Mouse (Mus musculus): ENCODE results near the gene Il33. TPM values are rescaled to one million over a fixed set of nuclear protein-coding genes. Genes with fewer than 3 reads are reported as not detected.

Gene Il33
- polyA plus RNA-seq, 1 experiment: 11.3 TPM

DNA sequence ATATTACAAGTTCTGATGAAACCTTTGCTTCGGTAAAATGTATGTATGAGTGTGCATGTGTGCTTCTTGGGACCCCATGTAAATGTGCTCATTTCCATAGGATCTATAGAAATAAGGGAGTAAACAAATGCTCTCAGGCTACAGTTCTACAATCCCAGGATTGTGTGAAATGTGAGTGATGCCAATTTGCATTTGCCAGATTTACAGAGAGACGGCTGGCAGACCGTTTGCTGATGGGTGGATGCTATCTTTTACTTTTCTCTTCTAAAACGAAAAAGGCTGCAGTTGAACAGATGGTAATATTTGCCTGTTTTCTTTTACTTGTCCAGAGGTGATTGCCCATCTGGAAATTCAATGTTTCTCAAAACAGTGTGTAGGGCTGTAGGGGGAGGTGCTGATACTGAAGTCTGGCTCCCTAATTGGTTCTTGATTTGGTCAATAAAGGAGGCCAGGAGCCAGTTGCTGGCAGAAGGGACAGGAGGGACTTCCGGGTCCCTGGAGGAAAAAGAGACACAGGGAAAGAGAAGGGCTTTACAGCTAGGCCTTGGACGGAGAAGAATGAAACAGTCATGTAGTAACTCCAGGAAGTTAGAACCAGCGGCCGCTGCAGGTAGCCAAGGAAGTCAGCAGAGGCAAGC is 54.7 kb downstream of the Il33 start:
- Histone ChIP-seq H3K4me1 (ENCODE audit: control insufficient read depth, insufficient read depth, low read length) (no peaks in the 10 kb centered on the region; the same call in 1 of the 2 replicates), H3K27ac (ENCODE audit: insufficient read depth, low read length) (no peak overlapping the region), H3K4me3 (ENCODE audit: insufficient read depth, low read length) (no peak overlapping the region)
- TF ChIP-seq CTCF (IDR thresholded peaks at IDR 0.05; ENCODE audit: borderline replicate concordance, insufficient read depth, low read length): no peak
- no peak for TF ChIP-seq POLR2A (IDR thresholded peaks at IDR 0.05; ENCODE audit: low read depth, low read length)

DNA sequence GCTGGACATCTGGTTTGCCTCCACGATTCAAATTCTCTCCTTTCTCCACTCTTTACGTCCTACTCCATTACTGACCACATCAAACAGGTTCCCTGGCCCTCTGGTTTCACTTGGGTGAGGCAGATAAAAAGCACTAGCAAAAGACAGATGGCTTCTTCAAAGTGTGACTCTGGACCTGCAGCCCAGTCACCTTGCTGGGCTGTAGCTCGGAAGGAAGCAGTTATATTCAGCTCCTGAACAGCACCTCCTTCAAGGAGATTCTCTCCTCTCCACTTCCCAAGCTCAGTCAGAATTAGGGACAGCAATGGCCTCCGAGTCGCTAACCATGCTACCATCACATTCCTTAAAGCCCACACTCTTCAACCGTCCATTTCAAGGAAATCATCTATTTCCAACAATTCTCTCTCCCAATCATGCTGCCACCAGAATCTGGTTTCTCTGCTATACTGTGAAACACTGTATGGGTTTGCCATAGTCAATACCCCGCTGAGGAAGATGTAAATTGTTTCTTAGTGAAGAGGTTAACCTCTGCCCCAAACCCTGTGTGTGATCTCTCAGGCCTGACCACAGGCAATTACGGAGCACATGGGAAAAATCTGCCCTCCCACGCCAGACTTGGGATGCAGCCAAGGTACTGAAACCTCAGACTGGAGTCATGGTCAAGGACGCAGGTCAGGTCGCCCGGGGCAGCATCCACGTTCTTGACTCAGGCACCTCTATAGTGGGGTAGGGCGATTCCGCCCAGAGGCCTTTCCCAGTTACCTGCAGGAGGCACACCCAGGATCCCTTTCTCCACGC is 59.5 kb downstream of the Il33 start:
- TF ChIP-seq POLR2A (IDR thresholded peaks at IDR 0.05; ENCODE audit: low read depth, low read length) (no peak), CTCF (IDR thresholded peaks at IDR 0.05; ENCODE audit: borderline replicate concordance, insufficient read depth, low read length) (no peak)
- no peak overlapping the region for H3K27ac ChIP-seq (ENCODE audit: insufficient read depth, low read length)
- no peaks in the 10 kb centered on the region; the same call in 1 of the 2 replicates for H3K4me1 ChIP-seq (ENCODE audit: control insufficient read depth, insufficient read depth, low read length)
- H3K4me3 ChIP-seq (ENCODE audit: insufficient read depth, low read length): no peak overlapping the region

DNA sequence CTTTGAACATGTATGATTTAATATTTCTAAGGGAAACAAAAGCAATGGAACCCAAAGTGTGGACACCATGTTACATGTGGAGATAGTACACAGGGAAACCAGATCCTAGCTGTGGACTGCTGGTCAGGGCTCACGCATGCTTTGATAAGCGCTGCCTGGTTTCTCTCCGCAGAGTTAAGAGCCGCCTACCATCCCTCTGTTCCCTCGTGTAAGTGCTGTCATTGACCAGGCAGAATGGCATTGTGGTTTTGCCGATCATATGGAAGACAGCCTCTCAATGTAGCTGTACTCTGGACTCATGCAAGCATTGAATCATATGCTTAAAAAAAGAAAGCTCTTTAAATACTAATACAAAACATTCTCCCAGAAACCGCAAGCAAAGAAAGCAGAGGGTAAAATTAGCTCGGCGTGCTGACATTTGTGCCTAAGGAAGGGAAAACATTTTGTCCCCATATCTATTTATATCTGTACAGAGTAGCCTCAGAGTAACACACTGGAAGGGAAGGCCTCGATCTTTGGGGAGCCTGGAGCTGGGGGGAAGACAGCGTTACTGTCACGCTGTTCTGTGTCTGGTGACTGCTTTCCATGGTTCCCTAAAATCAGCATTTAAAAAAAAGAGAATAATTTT is 61.7 kb downstream of the Il33 start:
- H3K4me3 ChIP-seq (ENCODE audit: insufficient read depth, low read length): no peak overlapping the region
- no peak for TF ChIP-seq CTCF (IDR thresholded peaks at IDR 0.05; ENCODE audit: borderline replicate concordance, insufficient read depth, low read length)
- TF ChIP-seq POLR2A (IDR thresholded peaks at IDR 0.05; ENCODE audit: low read depth, low read length): no peak
- no peaks in the 10 kb centered on the region; the same call in 1 of the 2 replicates for H3K4me1 ChIP-seq (ENCODE audit: control insufficient read depth, insufficient read depth, low read length)
- H3K27ac ChIP-seq (ENCODE audit: insufficient read depth, low read length): no peak overlapping the region

DNA sequence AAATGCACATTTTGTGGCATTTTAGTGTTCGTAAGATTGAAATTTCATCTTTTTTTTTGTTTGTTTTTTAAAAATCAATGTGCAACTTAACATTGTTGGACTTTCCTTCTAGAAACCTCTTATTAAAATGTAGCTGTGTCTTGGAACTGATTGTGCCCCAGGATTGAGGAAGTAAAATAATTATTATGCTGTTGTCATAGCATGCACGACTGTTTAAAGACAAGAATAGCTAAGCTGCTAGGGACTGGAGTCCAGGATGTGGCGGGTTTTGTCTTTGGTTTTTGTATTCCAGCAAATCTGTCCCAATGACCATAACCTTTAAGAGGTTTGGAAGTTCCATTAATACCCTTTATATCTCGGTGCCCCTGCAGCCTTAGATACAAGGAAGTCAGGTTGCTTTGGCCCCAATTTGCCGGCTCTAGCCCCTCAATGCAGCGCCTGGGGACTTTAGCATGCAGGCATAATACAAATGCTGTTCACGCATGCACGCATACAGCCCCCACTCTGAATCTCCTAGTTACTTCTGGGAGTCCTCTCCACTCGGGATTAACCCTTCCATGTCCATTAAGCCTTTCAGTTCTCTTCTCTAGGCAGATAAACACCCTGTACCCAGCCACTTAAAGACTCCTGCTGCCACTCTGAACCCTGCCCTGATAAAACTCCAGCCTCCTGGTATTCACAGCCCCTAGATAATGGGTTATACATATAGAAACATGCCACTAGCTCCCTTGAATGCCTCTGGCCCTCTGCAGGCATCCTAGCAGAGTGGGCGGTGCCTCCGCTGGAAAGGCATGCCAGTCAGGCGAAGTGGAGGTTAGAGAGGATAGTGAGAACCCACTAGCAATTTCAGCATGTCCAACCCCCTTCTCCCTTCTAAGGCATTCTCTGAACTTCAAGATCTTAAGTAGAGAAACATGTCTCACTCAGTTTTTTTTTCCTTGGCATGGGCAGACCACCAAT is 75.8 kb downstream of the Il33 start:
- Histone ChIP-seq H3K27ac (ENCODE audit: insufficient read depth, low read length) (no peak overlapping the region), H3K4me1 (ENCODE audit: control insufficient read depth, insufficient read depth, low read length) (no peaks in the 10 kb centered on the region), H3K4me3 (ENCODE audit: insufficient read depth, low read length) (no peak overlapping the region)
- no peak for TF ChIP-seq CTCF (IDR thresholded peaks at IDR 0.05; ENCODE audit: borderline replicate concordance, insufficient read depth, low read length)
- TF ChIP-seq POLR2A (IDR thresholded peaks at IDR 0.05; ENCODE audit: low read depth, low read length): no peak

DNA sequence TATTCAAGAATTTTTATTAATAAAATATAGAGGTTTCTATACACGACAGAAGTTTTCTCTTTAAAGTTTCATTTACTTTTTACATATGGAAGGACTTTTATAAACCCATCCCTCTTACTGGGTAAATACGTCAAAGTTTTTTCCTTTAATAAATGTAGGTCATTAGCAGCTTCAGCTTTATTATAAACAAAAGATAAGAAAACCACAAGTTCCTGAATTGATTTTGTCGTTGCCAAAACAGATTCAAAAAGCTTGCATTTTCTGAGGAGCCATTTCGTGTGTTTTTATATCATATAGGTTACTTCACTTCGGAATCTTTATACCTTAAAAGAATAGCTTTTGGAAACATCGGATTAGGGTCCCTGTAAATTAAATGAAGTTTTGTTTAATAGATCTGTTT is 76.6 kb downstream of the Il33 start:
- H3K4me1 ChIP-seq (ENCODE audit: control insufficient read depth, insufficient read depth, low read length): no peaks in the 10 kb centered on the region
- no peak overlapping the region for H3K27ac ChIP-seq (ENCODE audit: insufficient read depth, low read length)
- TF ChIP-seq CTCF (IDR thresholded peaks at IDR 0.05; ENCODE audit: borderline replicate concordance, insufficient read depth, low read length): no peak
- no peak for TF ChIP-seq POLR2A (IDR thresholded peaks at IDR 0.05; ENCODE audit: low read depth, low read length)
- no peak overlapping the region for H3K4me3 ChIP-seq (ENCODE audit: insufficient read depth, low read length)

DNA sequence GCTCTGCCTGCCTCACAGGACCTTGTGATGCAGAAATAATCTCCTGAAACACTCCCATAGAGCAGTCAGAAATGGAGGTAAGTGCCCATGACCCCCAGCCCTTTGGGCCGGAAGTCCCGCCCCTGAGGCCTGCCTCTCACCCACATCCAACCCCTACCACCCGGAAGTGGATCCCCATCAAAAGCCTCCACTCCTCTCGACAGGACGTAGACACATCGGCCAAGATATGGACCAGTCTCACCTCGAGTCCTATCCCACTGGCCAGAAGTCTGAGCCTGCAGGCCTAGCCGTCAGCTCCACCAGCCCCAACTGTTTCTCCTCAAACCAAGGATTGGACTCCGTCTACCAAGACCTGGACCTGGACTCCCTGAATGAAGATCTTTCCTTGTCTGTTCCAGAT is 78.7 kb downstream of the Il33 start, which contains the start of gene Trpd52l3:
Trpd52l3 (plus strand) TSS at position 170 of the 400 bp plus-strand sequence.
- TF ChIP-seq CTCF (IDR thresholded peaks at IDR 0.05; ENCODE audit: borderline replicate concordance, insufficient read depth, low read length): no peak
- no peak for TF ChIP-seq POLR2A (IDR thresholded peaks at IDR 0.05; ENCODE audit: low read depth, low read length)
- Histone ChIP-seq H3K27ac (ENCODE audit: insufficient read depth, low read length) (no peak within 1 kb of the TSS), H3K4me1 (ENCODE audit: control insufficient read depth, insufficient read depth, low read length) (no peaks in the 10 kb centered on the region), H3K4me3 (ENCODE audit: insufficient read depth, low read length) (no peak within 1 kb of the TSS)

DNA sequence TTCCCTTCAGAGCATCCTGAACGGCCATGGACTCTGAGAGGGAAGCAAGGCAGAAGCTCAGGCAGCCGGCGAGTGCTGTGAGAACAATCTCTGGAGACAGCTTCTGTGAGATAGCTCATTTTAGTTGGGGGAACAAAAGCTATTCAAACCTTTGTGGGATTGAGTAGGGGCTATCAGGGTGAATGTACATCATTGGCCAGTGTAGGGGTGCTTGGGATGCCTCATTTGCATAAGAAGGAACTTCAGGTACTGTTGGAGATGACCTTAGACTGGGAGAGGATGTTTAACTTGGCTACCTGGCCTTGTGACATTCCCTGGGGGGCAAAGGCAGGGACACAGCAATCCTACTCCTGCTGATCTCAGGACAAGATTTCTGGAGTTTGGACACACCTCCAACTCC is 81.5 kb downstream of the Il33 start:
- no peak for TF ChIP-seq POLR2A (IDR thresholded peaks at IDR 0.05; ENCODE audit: low read depth, low read length)
- TF ChIP-seq CTCF (IDR thresholded peaks at IDR 0.05; ENCODE audit: borderline replicate concordance, insufficient read depth, low read length): no peak
- Histone ChIP-seq H3K4me1 (ENCODE audit: control insufficient read depth, insufficient read depth, low read length) (no peaks in the 10 kb centered on the region), H3K4me3 (ENCODE audit: insufficient read depth, low read length) (no peak overlapping the region), H3K27ac (ENCODE audit: insufficient read depth, low read length) (no peak overlapping the region)

Other genes with a start within 250 kb of the Il33 start
- gene Mlana, start 227.3 kb upstream of the Il33 start, polyA plus RNA-seq (2011; ENCODE audit: insufficient read length, low read depth, missing spikeins): not detected in 2 replicates
- 23.7 and 31.2 TPM in 2 replicates for gene 9930021J03Rik, start 119.1 kb upstream of the Il33 start, polyA plus RNA-seq (2011; ENCODE audit: insufficient read length, low read depth, missing spikeins)
- gene Ranbp6, start 112.1 kb upstream of the Il33 start, polyA plus RNA-seq (2011; ENCODE audit: insufficient read length, low read depth, missing spikeins): 10.6 and 16.2 TPM in 2 replicates
- not detected in 2 replicates for gene Trpd52l3, start 78.7 kb downstream of the Il33 start, polyA plus RNA-seq (2011; ENCODE audit: insufficient read length, low read depth, missing spikeins)
- 76.8 and 91.2 TPM in 2 replicates for gene Uhrf2, start 105.4 kb downstream of the Il33 start, polyA plus RNA-seq (2011; ENCODE audit: insufficient read length, low read depth, missing spikeins)

All from embryonic fibroblast, embryonic 13.5 days (primary cell).